Mouse (Mus musculus) liver, postnatal 0 days (tissue): ENCODE measurements around the gene Me3. TPM values are rescaled to one million over a fixed set of nuclear protein-coding genes. Genes with fewer than 3 reads are reported as not detected.

Experiments used
- ATAC-seq: fragments of 200-750 bp; cut with Nextera tagmentation; 2 replicates; pipeline ENCODE4 v1.8.0; 2017; ENCODE audit warnings: mild to moderate bottlenecking, moderate library complexity
- DNase-seq: peaks from one replicate; pipeline ENCODE4 v3.0.0-alpha.2; 2016
- H3K27ac ChIP-seq: fragments of 300-500 bp; sonication (generic); 2 replicates; pipeline ENCODE4 v1.5.1; 2014; ENCODE audit warnings: antibody characterized with exemption, moderate library complexity, mild to moderate bottlenecking, low read depth
- H3K27me3 ChIP-seq: fragments of 300-500 bp; sonication (generic); 2 replicates; pipeline ENCODE4 v1.6.1; 2014; ENCODE audit warnings: low read length, control low read depth, mixed read lengths; ENCODE audit not compliant: insufficient read depth
- H3K36me3 ChIP-seq: fragments of 300-500 bp; sonication (generic); replicated peaks from 2 replicates; pipeline ENCODE4 v1.6.1; 2014; ENCODE audit warnings: mild to moderate bottlenecking, control low read depth, low read length, moderate library complexity, mixed read lengths; ENCODE audit not compliant: insufficient read depth
- H3K4me1 ChIP-seq: fragments of 300-500 bp; sonication (generic); 2 replicates; pipeline ENCODE4 v1.6.1; 2014; ENCODE audit warnings: antibody characterized with exemption, mild to moderate bottlenecking, control low read depth; ENCODE audit not compliant: insufficient read depth
- H3K4me2 ChIP-seq: fragments of 300-500 bp; sonication (generic); 2 replicates; pipeline ENCODE4 v1.6.1; 2014; ENCODE audit warnings: low read depth, mild to moderate bottlenecking, low read length, moderate library complexity, mixed read lengths
- H3K4me3 ChIP-seq: fragments of 300-500 bp; sonication (generic); 2 replicates; pipeline ENCODE4 v1.5.1; 2014; ENCODE audit warnings: low read depth, low read length
- H3K9ac ChIP-seq: fragments of 300-500 bp; sonication (generic); replicated peaks from 2 replicates; pipeline ENCODE4 v1.6.1; 2014; ENCODE audit warnings: mild to moderate bottlenecking, moderate library complexity
- H3K9me3 ChIP-seq: fragments of 300-500 bp; sonication (generic); 2 replicates; pipeline ENCODE4 v1.6.1; 2016; ENCODE audit warnings: mild to moderate bottlenecking, control low read depth, low read length, mixed read lengths
- CTCF ChIP-seq: sonication (generic); IDR thresholded peaks from 2 replicates; pipeline ENCODE4 v1.5.1; 2016; ENCODE audit warnings: antibody characterized with exemption, low read depth
- EP300 ChIP-seq: IDR thresholded peaks from 2 replicates; pipeline ENCODE4 v1.6.1; 2016; ENCODE audit warnings: antibody characterized with exemption, low read depth, mild to moderate bottlenecking
- WGBS: fragments of 180-500 bp; shearing (Covaris S2); extraction: QIAGEN DNeasy Blood & Tissue Kit; methylation state at CpG from one replicate; pipeline ENCODE4 v1.1.7; 2014; ENCODE audit not compliant: insufficient replicate concordance; 5-methylcytosine and 5-hydroxymethylcytosine counted together
- polyA plus RNA-seq: library from polyadenylated mRNA; unstranded; fragments of >200 nt; fragmentation: Nextera tagmentation; extraction: Ambion mirVana; gene quantifications from 2 replicates; pipeline ENCODE4 v1.2.1, GENCODE M21; 2015

Me3 gene
- polyA plus RNA-seq, 1 experiment from 2014 or later: 0.34 TPM

GRCm38 (mm10) chr7:89787735-89788134, 155.5 kb downstream of the Me3 start:
- H3K9me3 ChIP-seq: no peaks in the 10 kb centered on the region
- ATAC-seq (no peak), DNase-seq (no peak)
- no peak overlapping the region for H3K4me3 ChIP-seq
- 74% methylated on average over 7 of the region's 7 CpGs for WGBS
- H3K4me2 ChIP-seq: no peak overlapping the region
- no peak overlapping the region for H3K27ac ChIP-seq
- no peaks in the 10 kb centered on the region for H3K27me3 ChIP-seq
- no peak overlapping the region for H3K9ac ChIP-seq
- H3K4me1 ChIP-seq: no peaks in the 10 kb centered on the region
- no peaks in the 10 kb centered on the region for H3K36me3 ChIP-seq
- TF ChIP-seq EP300 (no peak), CTCF (no peak)

- 79% methylated on average over 1 of the region's 1 CpGs for WGBS
- Histone ChIP-seq H3K27ac (no peak overlapping the region), H3K9ac (no peak overlapping the region), H3K27me3 (no peaks in the 10 kb centered on the region), H3K4me1 (no peaks in the 10 kb centered on the region), H3K4me2 (no peak overlapping the region), H3K4me3 (no peak overlapping the region), H3K36me3 (no peaks in the 10 kb centered on the region), H3K9me3 (no peaks in the 10 kb centered on the region)
- TF ChIP-seq CTCF (no peak), EP300 (no peak)
- DNase-seq: no peak
- ATAC-seq: no peak
These were observed 160.4 kb downstream of the Me3 start for GRCm38 (mm10) chr7:89792576-89792975.

GRCm38 (mm10) chr7:89795366-89795765, 163.2 kb downstream of the Me3 start:
- no peak overlapping the region for H3K27ac ChIP-seq
- H3K9me3 ChIP-seq: no peaks in the 10 kb centered on the region
- H3K4me3 ChIP-seq: no peak overlapping the region
- no peaks in the 10 kb centered on the region for H3K27me3 ChIP-seq
- 57% methylated on average over 3 of the region's 3 CpGs for WGBS
- H3K4me1 ChIP-seq: no peaks in the 10 kb centered on the region
- no peak overlapping the region for H3K4me2 ChIP-seq
- no peak overlapping the region for H3K9ac ChIP-seq
- no peak for TF ChIP-seq CTCF
- TF ChIP-seq EP300: no peak
- ATAC-seq (no peak), DNase-seq (no peak)
- H3K36me3 ChIP-seq: no peaks in the 10 kb centered on the region

- ATAC-seq: no peak
- WGBS: 54% methylated on average over 6 of the region's 6 CpGs
These were observed 164.2 kb downstream of the Me3 start for GRCm38 (mm10) chr7:89796351-89796801.

GRCm38 (mm10) chr7:89798358-89799020, 166.3 kb downstream of the Me3 start:
- ATAC-seq (no peak), DNase-seq (no peak)
- H3K36me3 ChIP-seq: no peaks in the 10 kb centered on the region
- H3K9me3 ChIP-seq: no peaks in the 10 kb centered on the region
- no peak overlapping the region for H3K4me3 ChIP-seq
- no peak overlapping the region for H3K4me2 ChIP-seq
- WGBS: 64% methylated on average over 8 of the region's 8 CpGs
- no peak for TF ChIP-seq CTCF
- no peak for TF ChIP-seq EP300
- H3K9ac ChIP-seq: no peak overlapping the region
- H3K4me1 ChIP-seq: no peaks in the 10 kb centered on the region
- H3K27me3 ChIP-seq: no peaks in the 10 kb centered on the region
- no peak overlapping the region for H3K27ac ChIP-seq

More at GRCm38 (mm10) chr7:89796351-89796801, 164.2 kb downstream of the Me3 start:
- no peaks in the 10 kb centered on the region for H3K36me3 ChIP-seq
- no peak for DNase-seq
- H3K9ac ChIP-seq: no peak overlapping the region
- H3K9me3 ChIP-seq: no peaks in the 10 kb centered on the region
- no peak overlapping the region for H3K4me2 ChIP-seq
- TF ChIP-seq CTCF (no peak), EP300 (no peak)
- no peak overlapping the region for H3K4me3 ChIP-seq
- H3K27me3 ChIP-seq: no peaks in the 10 kb centered on the region
- H3K27ac ChIP-seq: no peak overlapping the region
- H3K4me1 ChIP-seq: no peaks in the 10 kb centered on the region

GRCm38 (mm10) chr7:89802447-89802846, 170.3 kb downstream of the Me3 start:
- no peaks in the 10 kb centered on the region for H3K36me3 ChIP-seq
- H3K4me3 ChIP-seq: no peak overlapping the region
- H3K27ac ChIP-seq: no peak overlapping the region
- no peak overlapping the region for H3K4me2 ChIP-seq
- TF ChIP-seq EP300 (no peak), CTCF (no peak)
- H3K9ac ChIP-seq: no peak overlapping the region
- no peak for DNase-seq
- H3K27me3 ChIP-seq: no peaks in the 10 kb centered on the region
- H3K4me1 ChIP-seq: no peaks in the 10 kb centered on the region
- WGBS: 35% methylated on average over 3 of the region's 3 CpGs
- no peak for ATAC-seq
- H3K9me3 ChIP-seq: no peaks in the 10 kb centered on the region

GRCm38 (mm10) chr7:89803966-89804365, 171.8 kb downstream of the Me3 start:
- Histone ChIP-seq H3K4me1 (no peaks in the 10 kb centered on the region), H3K4me3 (no peak overlapping the region), H3K27me3 (no peaks in the 10 kb centered on the region), H3K4me2 (no peak overlapping the region), H3K9me3 (no peaks in the 10 kb centered on the region), H3K36me3 (no peaks in the 10 kb centered on the region), H3K27ac (no peak overlapping the region), H3K9ac (no peak overlapping the region)
- WGBS: 61% methylated on average over 4 of the region's 4 CpGs
- DNase-seq (no peak), ATAC-seq (no peak)
- no peak for TF ChIP-seq CTCF
- TF ChIP-seq EP300: no peak
